ENCODE assay signal across 8 mouse cellular contexts in genomic region chr5:64714221-64714653, GRCm38 (mm10).
DNase-seq lines count a peak whose midpoint lies in the region; ATAC-seq and TF ChIP-seq lines count a peak whose summit lies in the region.

No protein-coding gene starts in this region.

- H3K27ac ChIP-seq in kidney, embryonic 14.5 days (ENCODE audit: low read depth, low read length): no peak overlapping the region
- no peak overlapping the region for H3K27ac ChIP-seq in hindbrain, embryonic 15.5 days (replicated peaks)
- H3K27ac ChIP-seq in midbrain, postnatal 0 days (ENCODE audit: low read depth, low read length): no peak overlapping the region

- H3K27me3 ChIP-seq in kidney, embryonic 14.5 days (ENCODE audit: control insufficient read depth, insufficient read depth, low read length): no peaks in the 10 kb centered on the region
- no peaks in the 10 kb centered on the region for H3K27me3 ChIP-seq in hindbrain, embryonic 15.5 days
- H3K27me3 ChIP-seq in midbrain, postnatal 0 days (ENCODE audit: insufficient read depth, low read length): no peaks in the 10 kb centered on the region

- no peak overlapping the region for H3K4me3 ChIP-seq in kidney, embryonic 14.5 days (ENCODE audit: low read length)
- no peak overlapping the region for H3K4me3 ChIP-seq in hindbrain, embryonic 15.5 days
- H3K4me3 ChIP-seq in midbrain, postnatal 0 days (ENCODE audit: low read depth, low read length): no peak overlapping the region

- H3K36me3 ChIP-seq in kidney, embryonic 14.5 days (ENCODE audit: control insufficient read depth, insufficient read depth, low read length): no peaks in the 10 kb centered on the region
- H3K36me3 ChIP-seq in hindbrain, embryonic 15.5 days: no peaks in the 10 kb centered on the region
- H3K36me3 ChIP-seq in midbrain, postnatal 0 days (ENCODE audit: insufficient read depth, low read length): no peaks in the 10 kb centered on the region

- no peak for TF ChIP-seq CTCF in midbrain, postnatal 0 days (IDR thresholded peaks at IDR 0.05)

- no peaks in the 10 kb centered on the region for H3K4me1 ChIP-seq in kidney, embryonic 14.5 days (ENCODE audit: control insufficient read depth, insufficient read depth, low read length)
- H3K4me1 ChIP-seq in hindbrain, embryonic 15.5 days (replicated peaks): no peaks in the 10 kb centered on the region; the same call in 1 of the 2 replicates
- H3K4me1 ChIP-seq in midbrain, postnatal 0 days (ENCODE audit: insufficient read depth, low read length): no peaks in the 10 kb centered on the region

- DNase-seq in kidney, postnatal 14 days: no peak
- peak; percentile 58 for DNase-seq in embryo, embryonic 10.5 days (ENCODE audit: low spot score)
- peak; percentile 71 for DNase-seq in midbrain, postnatal 0 days (ENCODE audit: low spot score)
- DNase-seq in layer of hippocampus, postnatal 25 days (ENCODE audit: extremely low spot score in 1 of 2, low spot score in 1 of 2): no peak
- DNase-seq in right cerebral cortex, postnatal 4 days: no peak
- DNase-seq in frontal cortex, postnatal 36 days (ENCODE audit: low spot score in 2 of 2): no peak

- no peaks in the 10 kb centered on the region for H3K9me3 ChIP-seq in kidney, embryonic 14.5 days (ENCODE audit: control insufficient read depth, low read length)
- no peaks in the 10 kb centered on the region for H3K9me3 ChIP-seq in hindbrain, embryonic 15.5 days
- no peaks in the 10 kb centered on the region for H3K9me3 ChIP-seq in midbrain, postnatal 0 days (ENCODE audit: low read length)

- H3K9ac ChIP-seq in kidney, embryonic 14.5 days (ENCODE audit: low read depth, low read length): no peak overlapping the region
- no peak overlapping the region for H3K9ac ChIP-seq in hindbrain, embryonic 15.5 days
- no peak overlapping the region for H3K9ac ChIP-seq in midbrain, postnatal 0 days (replicated peaks; ENCODE audit: low read length, poor library complexity, severe bottlenecking)

- 66% methylated on average over 10 of the region's 10 CpGs for WGBS in kidney, embryonic 14.5 days
- WGBS in hindbrain, embryonic 15.5 days: 13% methylated on average over 9 of the region's 10 CpGs
- WGBS in midbrain, postnatal 0 days: 26% methylated on average over 10 of the region's 10 CpGs

- ATAC-seq in kidney, embryonic 14.5 days (ENCODE audit: low FRiP score, low TSS enrichment): 0 out of 2 replicates have a peak, but pooled peaks have one; percentile 57
- peak; percentile 72 for ATAC-seq in hindbrain, embryonic 15.5 days (ENCODE audit: low FRiP score, low read depth)
- peak; percentile 13; the same call in 1 of the 2 replicates for ATAC-seq in midbrain, postnatal 0 days (ENCODE audit: low FRiP score)

- no peak overlapping the region for H3K4me2 ChIP-seq in kidney, embryonic 14.5 days (replicated peaks; ENCODE audit: low read depth, low read length)
- H3K4me2 ChIP-seq in hindbrain, embryonic 15.5 days: no peak overlapping the region
- H3K4me2 ChIP-seq in midbrain, postnatal 0 days (ENCODE audit: low read depth, low read length, poor library complexity, severe bottlenecking): no peak overlapping the region

Comparison
In these comparisons a context has a peak if more than half of its experiments do, and no peak if none do; other contexts are left out.
1. ATAC-seq: peak in every context shown above with its lines; median percentile 72 in hindbrain, embryonic 15.5 days; 57 in kidney, embryonic 14.5 days; 13 in midbrain, postnatal 0 days.
2. DNase-seq: peak in embryo, embryonic 10.5 days (single experiment) and midbrain, postnatal 0 days (single experiment); none in kidney, postnatal 14 days (single experiment), layer of hippocampus, postnatal 25 days (0 of 2), right cerebral cortex, postnatal 4 days (single experiment) and frontal cortex, postnatal 36 days (0 of 2).